Mouse (Mus musculus) retina, adult 2 months (tissue): ENCODE data around the gene Foxp1.

Experiments used
- DNase-seq: peaks from one replicate; pipeline ENCODE4 v3.0.0-alpha.2; 2012; ENCODE audit warnings: low read depth, low spot score

Foxp1 gene

DNA sequence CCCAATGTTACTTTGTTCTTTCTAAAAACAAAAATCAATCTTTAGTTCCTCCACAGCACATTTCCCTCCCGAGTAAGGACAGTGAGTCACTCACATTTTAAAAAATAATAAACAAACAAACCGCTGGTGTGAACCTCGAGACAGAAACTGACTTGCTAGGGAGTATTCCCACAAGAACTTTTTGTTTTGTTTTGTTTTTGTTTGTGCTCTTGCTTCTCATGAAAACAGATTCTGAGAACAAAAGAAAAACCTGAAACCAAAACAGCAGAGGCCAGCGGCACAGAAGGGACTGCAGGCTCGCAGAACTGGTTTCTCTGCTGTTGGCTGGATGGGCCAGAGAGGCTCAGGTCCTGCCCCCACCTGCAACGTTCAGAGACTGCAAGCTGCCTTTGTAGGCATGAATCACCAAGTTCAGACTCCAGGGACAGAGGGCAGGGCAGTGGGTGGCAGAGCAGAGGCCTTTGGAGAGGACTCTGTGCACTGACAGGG is 572.8 kb downstream of the Foxp1 start:
- DNase-seq: no peak

DNA sequence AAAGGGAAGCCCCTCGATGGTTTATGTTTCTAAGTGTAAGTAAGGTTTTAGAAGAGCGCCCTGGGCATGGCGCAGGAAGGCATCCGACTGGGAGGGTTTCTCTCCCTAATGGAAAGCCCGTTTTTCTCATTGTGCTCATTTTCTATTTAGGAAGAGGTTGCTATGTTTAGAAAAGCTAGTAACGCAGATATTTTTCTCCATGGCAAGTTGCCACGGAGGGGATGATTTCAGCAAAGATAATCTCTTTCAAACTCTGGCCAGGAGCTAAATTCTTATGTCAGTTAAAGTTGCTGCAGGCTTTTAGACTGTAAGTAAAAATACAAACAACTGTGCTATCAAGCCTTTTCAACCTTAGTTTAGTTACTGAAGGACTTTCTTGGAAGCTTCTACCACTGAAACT is 573.2 kb downstream of the Foxp1 start:
- DNase-seq: no peak

DNA sequence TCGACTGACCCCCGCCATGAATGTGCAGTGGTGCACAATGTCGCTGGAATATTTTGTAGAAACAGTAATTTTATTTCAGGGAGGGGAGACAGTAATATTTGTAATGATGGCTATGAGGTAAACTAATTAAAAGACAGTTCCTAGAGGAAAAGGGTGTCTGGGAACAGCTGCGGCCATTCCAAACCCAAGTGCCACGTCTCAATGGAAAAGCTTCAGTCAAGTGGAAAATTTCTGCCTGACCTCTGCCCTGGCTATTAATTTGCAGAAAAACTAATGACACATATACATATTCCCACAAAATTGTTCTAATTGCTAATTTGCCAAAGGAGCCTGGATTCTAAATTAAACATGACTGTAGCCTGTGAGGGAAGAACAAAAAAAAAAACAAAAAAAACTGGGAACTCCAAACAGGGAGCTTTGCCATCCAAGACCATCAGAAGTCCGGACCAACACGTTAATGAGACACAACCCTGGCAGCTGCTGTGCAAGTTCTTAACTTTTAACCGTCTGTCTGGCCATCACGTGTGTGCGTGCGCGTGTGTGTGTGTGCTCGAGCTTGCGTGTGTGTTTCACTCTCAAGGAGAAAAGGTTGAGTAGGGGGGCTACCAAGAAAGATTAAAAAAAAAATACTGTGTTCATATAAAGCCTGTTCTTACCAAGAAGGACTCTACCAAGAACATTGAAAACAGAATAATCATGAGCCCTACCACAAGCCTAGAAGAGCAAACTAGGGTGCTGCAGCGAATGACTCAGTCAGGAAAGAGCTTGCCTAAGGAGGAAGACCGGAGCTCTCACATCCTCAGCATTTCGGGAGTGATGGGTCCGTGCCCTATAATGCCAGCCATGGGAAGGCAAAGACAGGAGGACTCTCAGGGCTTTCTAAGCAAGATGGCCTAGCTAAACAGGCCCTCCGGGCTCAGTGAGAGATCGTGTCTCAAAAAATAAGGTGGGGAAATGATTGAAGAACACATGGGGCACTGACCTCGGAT is 574.1 kb downstream of the Foxp1 start:
- DNase-seq: no peak

GRCm38 (mm10) chr6:98947486-98948152 is 574.9 kb downstream of the Foxp1 start:
- no peak for DNase-seq

DNA sequence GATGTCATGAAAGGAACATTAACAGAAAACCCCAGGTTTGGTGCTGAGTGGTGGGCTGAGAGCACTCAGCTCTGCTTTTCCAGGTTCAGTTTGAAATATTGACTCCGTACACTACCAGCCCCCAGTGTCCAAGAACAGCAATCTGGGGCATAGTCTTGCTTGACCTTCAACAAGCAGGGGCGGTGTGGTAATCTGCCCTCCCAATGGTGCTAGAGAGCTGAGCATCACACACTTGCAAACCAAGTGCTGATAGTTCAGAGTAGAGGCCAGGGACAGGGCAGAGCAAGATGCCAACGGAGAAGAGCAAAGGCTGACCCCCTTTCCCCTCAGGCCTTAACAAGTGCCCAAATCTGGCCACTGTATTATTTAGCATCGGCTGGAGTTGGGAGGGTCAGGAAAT is 575.8 kb downstream of the Foxp1 start:
- DNase-seq: no peak

DNA sequence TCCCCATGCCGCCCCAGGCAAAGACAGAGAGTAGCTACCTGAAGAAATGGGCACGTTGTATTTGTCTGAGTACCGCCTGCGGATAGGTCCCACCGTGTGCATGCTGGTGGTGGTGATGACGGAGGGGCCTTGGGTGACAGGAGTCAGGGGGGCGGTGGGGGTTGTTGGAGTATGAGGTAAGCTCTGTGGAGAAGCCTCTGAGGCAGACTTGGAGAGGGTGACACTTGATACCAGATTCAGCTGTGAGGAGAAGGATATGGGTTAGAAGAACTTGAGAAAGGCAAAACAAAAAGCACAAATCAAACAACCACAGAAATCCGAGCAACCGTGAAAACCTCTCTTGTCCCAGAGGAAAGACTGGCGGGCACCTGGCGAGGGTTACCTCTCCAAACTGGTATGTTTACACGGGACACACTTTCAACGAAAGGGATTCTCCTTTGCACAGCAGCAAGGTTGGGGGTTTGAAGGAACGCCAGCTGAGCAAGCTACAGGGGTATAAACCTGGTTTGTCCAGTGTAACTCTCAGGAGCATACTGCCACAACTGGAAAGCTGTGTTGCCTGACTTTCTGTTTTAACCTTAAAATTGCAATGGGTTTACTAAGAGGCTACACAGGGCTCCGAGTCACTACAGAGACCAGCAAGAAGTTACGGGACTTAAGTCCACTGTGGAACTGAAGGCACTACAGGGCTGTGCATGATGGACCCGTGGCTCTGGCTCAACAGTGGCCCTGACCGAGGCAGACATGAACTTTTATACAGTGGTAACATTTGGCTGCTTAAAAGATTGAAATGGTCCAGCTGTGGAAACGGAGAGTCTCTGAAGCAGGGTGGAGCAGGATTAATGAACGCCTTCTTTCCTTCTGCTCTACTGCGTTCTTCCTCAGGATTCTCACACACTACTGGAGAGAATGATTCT is 576.8 kb downstream of the Foxp1 start:
- no peak for DNase-seq

GRCm38 (mm10) chr6:98938348-98938747 is 584.2 kb downstream of the Foxp1 start:
- DNase-seq: no peak

GRCm38 (mm10) chr6:98937513-98937912 is 585.0 kb downstream of the Foxp1 start:
- no peak for DNase-seq

GRCm38 (mm10) chr6:98936377-98936776 is 586.1 kb downstream of the Foxp1 start:
- no peak for DNase-seq

GRCm38 (mm10) chr6:98935169-98935568 is 587.4 kb downstream of the Foxp1 start:
- no peak for DNase-seq

DNA sequence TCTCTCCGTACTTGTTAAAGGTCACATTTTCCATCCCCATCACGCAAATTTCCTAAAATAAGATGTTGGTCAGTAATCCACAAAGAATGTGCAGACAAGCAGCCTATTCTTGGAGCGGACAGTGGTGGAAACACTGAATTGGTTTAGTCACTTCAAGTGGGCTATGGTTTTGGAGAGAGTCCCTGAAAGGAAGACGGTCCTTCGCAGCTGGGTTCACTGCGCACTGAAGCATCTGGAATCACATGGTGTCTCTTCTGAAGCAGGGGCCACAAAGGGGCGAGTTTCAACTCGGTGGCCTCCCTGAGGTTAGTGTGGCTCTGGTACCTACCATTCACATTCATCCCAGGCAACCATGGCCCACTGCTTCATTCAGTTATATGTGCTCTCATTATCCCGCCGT is 588.1 kb downstream of the Foxp1 start:
- no peak for DNase-seq

GRCm38 (mm10) chr6:98933135-98933724 is 589.3 kb downstream of the Foxp1 start:
- DNase-seq: no peak

DNA sequence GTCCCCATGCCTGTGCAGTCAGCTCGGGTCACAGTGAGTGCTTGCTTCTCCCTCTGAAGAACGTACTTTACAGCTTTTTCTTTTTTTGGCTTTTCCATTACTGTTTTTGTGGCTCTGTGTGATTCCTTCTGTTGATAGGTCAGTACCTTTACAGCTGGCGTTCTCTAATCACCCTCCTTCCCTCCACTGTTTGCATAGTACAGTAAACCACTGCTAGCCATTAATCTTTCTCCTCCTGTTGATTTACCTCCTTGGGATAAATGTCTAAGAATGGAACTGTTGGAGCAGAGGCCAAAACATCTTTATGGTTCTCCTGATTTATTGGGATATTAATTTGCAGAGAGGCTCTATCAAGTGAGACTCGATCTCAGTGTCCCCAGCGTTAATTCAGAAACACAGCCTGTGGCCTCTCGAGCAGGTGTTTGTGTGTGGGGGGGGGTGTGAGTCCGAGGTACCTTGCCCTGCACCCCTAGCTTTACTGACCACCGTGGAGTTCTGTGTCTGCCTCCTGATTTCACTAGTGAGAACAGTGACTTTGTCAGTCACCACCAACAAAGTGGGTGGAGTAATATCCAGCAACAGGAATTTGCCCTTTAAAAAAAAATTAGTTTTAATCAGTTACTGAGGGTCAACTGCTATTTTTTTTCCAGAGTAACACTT is 590.5 kb downstream of the Foxp1 start:
- no peak for DNase-seq

DNA sequence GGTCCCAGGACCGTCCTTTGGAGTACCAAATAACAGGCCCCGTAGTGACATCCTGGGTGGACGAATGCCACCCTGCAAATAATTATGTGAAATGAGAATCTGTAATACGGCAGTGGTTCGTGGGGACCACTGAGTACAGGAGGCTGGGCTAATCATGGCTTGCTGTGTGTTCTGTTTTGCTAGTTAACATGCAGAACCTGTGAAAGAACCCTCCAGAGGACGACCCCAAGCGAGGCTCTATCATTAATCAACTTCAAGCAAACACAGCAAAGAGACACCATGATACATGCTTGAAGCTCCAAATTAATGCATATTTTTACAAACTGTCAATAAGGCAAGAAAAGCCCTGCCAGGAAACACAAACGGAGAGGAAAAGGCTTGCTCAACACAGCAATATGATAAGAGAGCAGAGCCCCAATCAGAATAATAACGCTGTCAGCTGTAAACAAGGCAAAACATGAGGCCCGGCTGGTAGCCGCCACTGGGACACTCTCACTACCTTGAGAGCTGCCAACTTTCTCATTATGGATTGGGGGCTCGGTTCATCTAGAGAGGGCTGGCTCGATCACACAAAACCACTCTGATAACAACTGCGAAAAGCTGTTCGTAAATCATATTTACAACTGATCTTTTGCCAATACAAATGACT is 591.7 kb downstream of the Foxp1 start:
- no peak for DNase-seq

DNA sequence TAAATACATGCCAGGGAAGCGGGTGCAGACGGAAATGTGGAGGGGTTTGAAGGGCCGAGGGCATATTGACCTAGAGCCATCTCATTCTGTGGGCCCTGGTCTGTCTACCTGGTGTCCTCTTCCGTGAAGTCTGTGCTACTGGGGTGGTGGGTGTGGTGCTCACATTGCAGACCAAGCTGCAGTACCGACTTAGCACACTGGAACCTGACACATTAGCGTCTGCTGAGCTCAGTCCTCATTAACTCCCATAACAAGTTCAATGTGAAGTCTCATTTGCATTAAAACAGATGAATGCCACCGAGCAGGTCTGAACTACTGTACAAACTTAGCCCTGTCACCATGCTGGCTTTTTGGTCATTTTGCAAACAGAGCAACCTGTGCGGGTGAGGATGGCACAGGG is 594.2 kb downstream of the Foxp1 start:
- DNase-seq: no peak

DNA sequence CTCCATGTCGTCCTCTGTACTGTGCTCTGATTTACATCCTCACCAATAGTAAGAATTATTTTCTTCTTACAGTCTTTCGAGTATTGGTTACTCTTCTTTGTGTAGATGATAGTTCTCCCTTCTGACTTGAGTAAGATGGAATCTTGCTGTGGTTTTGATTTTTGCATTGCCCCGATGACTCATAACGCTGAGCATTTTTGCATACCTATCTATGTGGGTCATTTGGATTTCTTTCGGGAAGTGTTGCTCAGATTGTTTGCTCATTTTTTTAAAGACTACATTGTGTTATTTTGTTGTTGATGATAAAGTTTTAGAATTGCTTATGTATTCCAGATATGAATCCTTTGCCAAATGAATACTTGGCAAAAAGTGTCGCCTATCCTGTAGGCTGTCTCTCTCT is 621.3 kb downstream of the Foxp1 start:
- DNase-seq: no peak

- DNase-seq: no peak
Observed at GRCm38 (mm10) chr6:98878208-98878607, 644.3 kb downstream of the Foxp1 start.

- no peak for DNase-seq
Observed at GRCm38 (mm10) chr6:98876401-98876800, 646.1 kb downstream of the Foxp1 start.
